Mouse (Mus musculus) lung, postnatal 25 days (tissue): Measurements from ENCODE around the gene Wnt3a.

ENCODE experiments used
- DNase-seq: peaks from one replicate; pipeline ENCODE4 v3.0.0; 2022; ENCODE audit warnings: low spot score

Wnt3a gene

DNA sequence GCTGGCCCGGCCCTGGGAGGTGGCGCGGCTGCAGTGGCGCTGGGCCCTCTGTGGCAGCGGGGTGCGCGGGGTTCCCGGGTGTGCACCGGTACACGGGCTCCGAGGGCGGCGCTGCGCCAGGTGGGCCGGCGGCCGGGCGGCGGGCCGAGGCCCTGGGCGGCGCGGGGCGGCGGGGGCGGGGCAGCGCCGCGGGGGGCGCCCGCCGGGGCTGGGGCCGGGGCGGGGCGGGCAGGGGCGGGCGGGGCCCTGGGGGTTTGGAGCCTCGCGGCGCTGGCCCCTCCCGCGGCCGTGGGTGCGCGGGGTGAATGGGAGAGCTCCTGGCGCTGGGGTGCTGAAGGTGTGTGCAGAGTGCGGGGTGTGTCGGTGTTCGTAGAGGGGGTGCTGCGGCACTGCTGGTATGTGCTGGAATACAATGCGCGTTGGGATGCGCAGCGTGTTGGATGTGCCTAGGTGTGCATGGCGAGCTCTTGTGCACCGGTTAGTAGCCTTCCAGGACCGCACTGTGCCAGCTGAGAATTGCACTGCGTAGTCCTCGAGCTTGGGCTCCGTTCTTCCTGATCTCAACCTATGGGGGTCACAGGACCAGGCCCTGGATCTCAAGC is at the start of gene Wnt3a:
Gene Wnt3a, minus strand, starts transcription at position 51 of the 602 bp plus-strand sequence.
- DNase-seq = no peak

DNA sequence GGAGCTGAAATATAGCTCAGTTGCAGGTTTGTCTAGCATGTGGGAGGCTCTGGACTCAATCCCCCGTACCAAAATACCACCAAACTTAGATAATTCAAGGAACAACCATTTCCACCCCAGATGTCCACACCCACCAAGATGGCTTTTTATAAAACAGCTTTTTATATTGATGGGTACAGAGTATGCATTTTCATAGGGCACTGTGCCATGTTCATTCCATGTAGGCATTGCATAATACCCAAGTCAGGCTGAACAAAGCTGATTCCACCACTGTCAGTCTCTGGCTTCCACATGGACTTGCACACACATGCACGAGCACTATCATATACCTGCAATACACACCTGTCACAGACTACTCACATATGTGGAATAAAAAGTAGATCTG is 48.2 kb upstream of the Wnt3a start:
- no peak for DNase-seq

- no peak for DNase-seq
These were observed 47.6 kb upstream of the Wnt3a start for GRCm38 (mm10) chr11:59337955-59338735.

- DNase-seq = no peak
These were observed 45.8 kb upstream of the Wnt3a start for GRCm38 (mm10) chr11:59336381-59336780.

- no peak for DNase-seq
These were observed 45.4 kb upstream of the Wnt3a start for GRCm38 (mm10) chr11:59335942-59336341.

DNA sequence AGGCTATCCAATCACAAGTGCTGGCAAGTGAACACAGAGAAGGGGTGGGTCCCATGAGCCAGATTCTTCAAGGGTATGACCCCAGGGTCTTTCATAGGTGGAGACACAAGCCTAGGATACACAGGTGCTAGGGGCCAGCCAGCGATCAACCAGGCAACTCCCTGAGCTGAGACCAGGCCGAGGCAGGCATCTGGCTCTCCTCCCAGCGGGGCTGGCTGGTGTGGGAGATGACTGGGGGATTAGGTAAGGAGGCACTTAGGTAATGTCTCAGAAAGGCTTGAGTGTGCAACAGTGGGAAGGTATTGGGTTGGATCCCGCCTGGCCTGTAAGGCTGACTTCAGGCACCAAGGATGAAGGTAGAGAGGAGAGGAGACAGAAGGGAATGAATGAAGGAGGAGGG is 44.6 kb upstream of the Wnt3a start:
- peak; percentile 12 for DNase-seq

DNA sequence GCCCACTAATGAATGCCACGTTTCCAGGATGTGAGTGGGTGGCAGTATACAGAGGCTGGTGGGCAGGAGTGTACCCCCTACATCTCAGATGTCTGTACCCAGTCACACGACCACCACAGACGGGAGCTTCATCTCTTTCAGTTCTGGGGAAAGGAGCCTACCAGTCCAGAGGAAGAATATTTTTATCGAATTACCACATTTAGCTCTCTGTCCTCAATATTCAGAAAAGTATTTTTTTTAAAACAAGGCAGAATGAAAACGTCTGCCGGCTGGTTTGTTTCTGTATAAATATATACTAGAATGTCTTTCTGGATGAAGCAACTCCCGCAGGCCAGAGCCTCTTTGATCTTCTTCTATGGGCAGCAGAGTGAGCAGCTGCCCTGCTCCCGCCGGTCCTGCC is 42.4 kb upstream of the Wnt3a start:
- DNase-seq = no peak

GRCm38 (mm10) chr11:59331167-59331869 is 40.8 kb upstream of the Wnt3a start:
- DNase-seq = no peak

GRCm38 (mm10) chr11:59330560-59330959 is 40.0 kb upstream of the Wnt3a start:
- DNase-seq = peak; percentile 63

DNA sequence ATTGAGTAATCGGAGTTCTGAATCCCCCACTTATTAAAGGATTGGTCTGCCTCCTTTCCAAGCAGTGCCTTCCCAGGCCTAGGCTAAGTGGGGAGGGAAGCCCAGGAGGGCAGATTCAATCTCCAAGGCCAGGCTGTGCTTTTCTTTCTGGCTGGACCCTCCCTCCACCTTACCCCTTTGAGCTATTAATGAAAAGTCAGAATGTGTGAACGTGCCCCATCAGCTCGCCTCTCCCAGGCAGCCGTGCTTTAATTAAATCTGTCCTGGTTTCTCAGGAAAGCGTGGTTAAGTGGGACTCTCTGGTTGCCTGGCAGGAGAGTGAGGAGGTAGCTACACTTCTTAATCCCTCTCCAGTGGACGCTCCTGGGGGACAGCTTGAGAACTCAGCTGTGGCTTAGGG is 39.1 kb upstream of the Wnt3a start:
- no peak for DNase-seq

DNA sequence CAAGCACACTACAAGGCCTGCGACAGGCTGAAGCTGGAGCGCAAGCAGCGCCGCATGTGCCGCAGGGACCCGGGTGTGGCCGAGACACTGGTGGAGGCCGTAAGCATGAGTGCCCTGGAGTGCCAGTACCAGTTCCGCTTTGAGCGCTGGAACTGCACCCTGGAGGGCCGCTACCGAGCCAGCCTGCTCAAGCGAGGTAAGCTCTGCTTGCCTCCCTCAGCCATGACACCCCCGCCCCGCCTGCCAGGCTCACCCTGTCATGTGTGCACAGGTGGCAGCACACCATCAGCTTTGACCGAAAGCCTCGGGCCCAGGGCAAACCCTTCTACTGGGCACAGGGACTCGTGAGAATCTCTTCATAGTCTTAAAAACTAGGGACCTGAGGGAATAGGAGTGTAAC is 37.1 kb upstream of the Wnt3a start:
- no peak for DNase-seq

DNA sequence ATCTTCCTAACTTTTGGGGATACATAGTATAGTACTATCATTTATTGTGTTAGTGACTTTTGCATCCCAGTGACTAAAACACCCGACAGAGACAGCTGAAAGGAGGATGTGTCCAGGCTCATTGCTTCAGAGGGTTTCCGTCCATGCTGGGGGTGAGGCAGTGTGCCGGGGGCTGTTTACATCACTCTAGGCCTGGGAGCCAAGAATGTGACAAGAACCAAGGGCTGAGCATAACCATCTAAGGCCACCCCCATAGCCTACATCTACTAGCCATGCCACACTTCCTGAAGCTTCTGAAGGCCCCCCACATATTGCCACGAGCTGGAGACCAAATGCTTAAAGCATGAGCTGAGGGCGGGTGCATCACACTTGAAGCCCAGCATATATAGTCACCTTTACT is 34.2 kb upstream of the Wnt3a start:
- DNase-seq = no peak

DNA sequence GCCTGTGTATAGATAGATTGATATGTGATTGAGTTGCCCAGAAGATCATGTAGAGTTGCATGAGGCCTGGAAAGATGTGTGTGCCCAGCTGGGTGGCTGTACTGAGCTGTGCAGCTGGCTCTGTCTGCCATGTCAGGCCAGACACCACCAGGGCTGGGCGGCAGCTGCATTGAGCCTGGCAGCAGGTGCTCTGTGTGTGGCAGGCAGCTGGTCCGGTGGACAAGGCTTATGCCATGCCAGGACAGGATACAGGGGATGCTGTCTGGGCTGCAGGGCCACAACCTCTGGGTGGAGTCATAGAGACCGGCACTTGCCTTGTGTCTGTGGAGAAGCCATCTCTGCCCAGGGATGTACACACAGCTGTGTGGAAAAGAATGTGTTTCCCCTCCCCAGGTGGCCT is 32.4 kb upstream of the Wnt3a start:
- no peak for DNase-seq

GRCm38 (mm10) chr11:59316517-59316916 is 26.0 kb upstream of the Wnt3a start:
- no peak for DNase-seq

DNA sequence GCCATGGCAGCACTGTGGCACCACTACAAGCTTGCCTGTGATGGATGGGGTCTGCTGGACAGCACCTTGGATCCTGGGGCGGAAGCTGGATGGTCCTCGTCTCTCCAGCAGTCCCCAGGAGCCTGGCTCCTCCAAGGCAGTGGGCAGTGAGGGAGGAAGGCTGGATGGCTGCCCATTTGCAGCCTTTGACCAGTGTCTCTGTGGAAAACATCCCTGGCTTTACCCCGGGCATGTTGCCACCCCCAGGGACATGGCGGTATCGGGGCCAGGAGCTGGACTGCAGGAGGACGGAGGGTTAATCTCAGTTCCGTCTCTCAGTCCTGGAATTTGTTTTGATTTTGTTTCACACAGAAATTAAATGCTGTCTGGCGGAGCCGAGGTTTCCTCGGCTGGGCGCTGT is 23.4 kb upstream of the Wnt3a start:
- DNase-seq = no peak

- no peak for DNase-seq
These were observed 22.7 kb upstream of the Wnt3a start for GRCm38 (mm10) chr11:59313029-59313811.

DNA sequence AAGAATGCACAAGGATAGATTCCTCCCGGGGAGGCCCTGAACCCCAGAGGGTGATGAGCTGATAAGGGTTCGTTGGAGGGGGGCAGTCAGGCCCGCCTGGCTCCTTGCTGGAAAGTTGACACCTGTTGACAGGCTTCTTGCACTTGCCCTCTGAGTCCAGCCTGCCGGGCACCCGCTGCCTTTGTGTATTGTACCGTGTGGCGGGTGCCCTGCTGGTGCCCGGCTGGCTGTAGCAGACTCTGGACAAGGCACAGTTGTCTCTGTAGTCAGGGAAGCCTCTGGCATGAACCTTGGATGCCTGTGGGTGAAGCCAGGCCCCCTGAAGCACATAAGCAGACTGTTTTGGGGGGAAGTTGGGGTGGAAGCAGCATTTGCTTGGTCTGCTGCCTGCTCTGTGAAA is 21.9 kb upstream of the Wnt3a start:
- DNase-seq = no peak

GRCm38 (mm10) chr11:59312060-59312459 is 21.5 kb upstream of the Wnt3a start:
- DNase-seq = no peak

DNA sequence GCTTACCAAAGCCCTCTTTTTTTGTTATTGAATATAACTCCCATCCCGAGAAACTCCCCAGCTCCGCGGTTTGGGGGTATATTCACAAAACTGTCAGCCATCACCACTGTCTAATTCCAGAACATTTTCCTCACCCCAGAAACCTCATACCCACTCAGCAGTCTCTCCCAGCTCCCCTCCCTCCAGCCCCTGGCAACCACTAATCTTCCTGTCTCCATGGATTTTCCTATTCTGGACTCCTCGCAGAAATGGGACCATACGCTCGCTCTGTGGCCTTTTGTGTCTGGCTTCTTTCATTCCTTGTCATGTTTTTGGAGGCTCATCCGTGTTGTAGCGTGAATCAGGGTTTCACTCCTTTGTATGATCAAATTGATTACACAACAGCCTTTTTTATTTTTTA is 19.4 kb upstream of the Wnt3a start:
- no peak for DNase-seq

GRCm38 (mm10) chr11:59309106-59309805 is 18.7 kb upstream of the Wnt3a start:
- peak; percentile 62 for DNase-seq

- DNase-seq = no peak
These were observed 18.1 kb upstream of the Wnt3a start for GRCm38 (mm10) chr11:59308625-59309024.

DNA sequence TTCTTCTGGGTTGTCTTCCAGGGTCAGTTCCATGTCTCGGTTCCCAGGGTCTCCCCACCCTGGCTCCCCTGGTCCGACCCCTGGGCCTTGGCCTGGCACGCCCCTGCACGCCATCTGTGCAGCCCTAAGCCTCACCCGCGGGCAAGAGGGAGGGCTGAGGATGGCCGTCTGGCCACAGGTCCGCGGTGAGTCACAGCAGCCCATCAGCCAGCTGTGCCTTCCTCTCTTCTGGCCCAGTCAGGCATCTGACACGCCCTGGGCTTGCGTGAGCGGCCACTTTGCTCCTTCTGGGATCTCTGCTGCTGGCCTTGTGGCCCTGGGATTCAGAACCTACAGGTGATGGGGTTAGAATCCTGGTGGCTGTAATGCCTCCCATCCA is 17.6 kb upstream of the Wnt3a start:
- DNase-seq = no peak
